Mouse (Mus musculus): ENCODE measurements around the gene Gng13. TPM values are rescaled to one million over a fixed set of nuclear protein-coding genes. Genes with fewer than 3 reads are reported as not detected.

Gene Gng13
- polyA plus RNA-seq, 1 experiment from 2014 or later, result 4.4 TPM

GRCm38 (mm10) chr17:25715627-25716026, 1.3 kb upstream of the Gng13 start:
- DNase-seq (ENCODE audit: low spot score) (no peak), ATAC-seq (no peak)
- no peaks in the 10 kb centered on the region for H3K36me3 ChIP-seq (ENCODE audit: insufficient read depth, low read length)
- H3K9ac ChIP-seq (replicated peaks; ENCODE audit: low read depth), result no peak overlapping the region
- no peak overlapping the region for H3K4me2 ChIP-seq (replicated peaks; ENCODE audit: low read depth, low read length)
- H3K4me3 ChIP-seq (ENCODE audit: low read depth, low read length), result no peak overlapping the region
- 0 out of 2 replicates have a peak, but pooled peaks cover 3% of the 10 kb centered on the region for H3K27me3 ChIP-seq (replicated peaks; ENCODE audit: insufficient read depth, low read length)
- H3K27ac ChIP-seq (ENCODE audit: low read length), result no peak overlapping the region
- H3K4me1 ChIP-seq (ENCODE audit: insufficient read depth, low read depth, low read length), result no peaks in the 10 kb centered on the region
- 58% methylated on average over 3 of the region's 3 CpGs for WGBS
- TF ChIP-seq EP300 (IDR thresholded peaks at IDR 0.05), result no peak
- no peaks in the 10 kb centered on the region for H3K9me3 ChIP-seq (ENCODE audit: low read length)

GRCm38 (mm10) chr17:25716130-25716529, 841 bp upstream of the Gng13 start:
- no peak overlapping the region for H3K4me2 ChIP-seq (replicated peaks; ENCODE audit: low read depth, low read length)
- ATAC-seq (no peak), DNase-seq (ENCODE audit: low spot score) (no peak)
- H3K4me1 ChIP-seq (ENCODE audit: insufficient read depth, low read depth, low read length), result no peaks in the 10 kb centered on the region
- no peak overlapping the region for H3K27ac ChIP-seq (ENCODE audit: low read length)
- no peak overlapping the region for H3K4me3 ChIP-seq (ENCODE audit: low read depth, low read length)
- 2% methylated on average over 6 of the region's 6 CpGs for WGBS
- H3K9me3 ChIP-seq (ENCODE audit: low read length), result no peaks in the 10 kb centered on the region
- TF ChIP-seq EP300 (IDR thresholded peaks at IDR 0.05) (no peak), CTCF (IDR thresholded peaks at IDR 0.05) (no peak)
- H3K9ac ChIP-seq (replicated peaks; ENCODE audit: low read depth), result no peak overlapping the region
- 0 out of 2 replicates have a peak, but pooled peaks cover 3% of the 10 kb centered on the region for H3K27me3 ChIP-seq (replicated peaks; ENCODE audit: insufficient read depth, low read length)
- no peaks in the 10 kb centered on the region for H3K36me3 ChIP-seq (ENCODE audit: insufficient read depth, low read length)

- H3K9ac ChIP-seq (replicated peaks; ENCODE audit: low read depth), result no peak overlapping the region
- H3K4me1 ChIP-seq (ENCODE audit: insufficient read depth, low read depth, low read length), result no peaks in the 10 kb centered on the region
- H3K4me2 ChIP-seq (replicated peaks; ENCODE audit: low read depth, low read length), result peak overlapping the region; percentile 64
- ATAC-seq (no peak), DNase-seq (ENCODE audit: low spot score) (no peak)
- H3K27me3 ChIP-seq (replicated peaks; ENCODE audit: insufficient read depth, low read length), result 0 out of 2 replicates have a peak, but pooled peaks cover 3% of the 10 kb centered on the region
- H3K4me3 ChIP-seq (ENCODE audit: low read depth, low read length), result peak overlapping the region; percentile 31; the same call in 1 of the 2 replicates
- 8% methylated on average over 6 of the region's 6 CpGs for WGBS
- H3K27ac ChIP-seq (ENCODE audit: low read length), result no peak overlapping the region
- TF ChIP-seq EP300 (IDR thresholded peaks at IDR 0.05) (no peak), CTCF (IDR thresholded peaks at IDR 0.05) (no peak)
- H3K36me3 ChIP-seq (ENCODE audit: insufficient read depth, low read length), result no peaks in the 10 kb centered on the region
- no peaks in the 10 kb centered on the region for H3K9me3 ChIP-seq (ENCODE audit: low read length)
Measured at GRCm38 (mm10) chr17:25717691-25718090, 720 bp downstream of the Gng13 start.

DNA sequence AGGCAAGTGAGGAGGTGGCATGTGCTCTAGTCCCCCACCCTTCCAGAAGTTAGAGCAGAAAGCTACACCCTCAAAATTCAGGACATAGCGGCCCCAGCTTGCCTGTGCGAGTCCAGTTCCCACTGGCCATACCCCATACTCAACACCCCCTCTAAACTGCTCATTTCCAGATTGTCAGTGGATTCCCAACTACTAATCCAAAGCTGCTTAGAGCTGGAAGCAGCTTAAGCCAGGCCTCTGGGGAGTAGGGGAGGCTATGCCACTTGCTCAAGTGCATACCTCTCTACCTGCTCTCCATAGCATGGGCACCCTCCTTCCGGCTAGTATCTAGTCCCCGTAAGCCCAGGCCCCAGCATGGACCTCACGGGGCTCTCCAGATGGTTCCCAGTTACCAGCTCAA, 4.5 kb downstream of the Gng13 start:
- H3K27me3 ChIP-seq (replicated peaks; ENCODE audit: insufficient read depth, low read length), result 0 out of 2 replicates have a peak, but pooled peaks cover 3% of the 10 kb centered on the region
- H3K4me2 ChIP-seq (replicated peaks; ENCODE audit: low read depth, low read length), result no peak overlapping the region
- DNase-seq (ENCODE audit: low spot score) (no peak), ATAC-seq (no peak)
- H3K9ac ChIP-seq (replicated peaks; ENCODE audit: low read depth), result no peak overlapping the region
- 94% methylated on average over 5 of the region's 5 CpGs for WGBS
- peaks cover under 1% of the 10 kb centered on the region; the same call in 1 of the 2 replicates for H3K4me1 ChIP-seq (ENCODE audit: insufficient read depth, low read depth, low read length)
- no peaks in the 10 kb centered on the region for H3K9me3 ChIP-seq (ENCODE audit: low read length)
- no peaks in the 10 kb centered on the region for H3K36me3 ChIP-seq (ENCODE audit: insufficient read depth, low read length)
- H3K27ac ChIP-seq (ENCODE audit: low read length), result no peak overlapping the region
- TF ChIP-seq CTCF (IDR thresholded peaks at IDR 0.05), result no peak
- TF ChIP-seq EP300 (IDR thresholded peaks at IDR 0.05), result no peak
- no peak overlapping the region for H3K4me3 ChIP-seq (ENCODE audit: low read depth, low read length)

- 95% methylated on average over 19 of the region's 19 CpGs for WGBS
Measured at GRCm38 (mm10) chr17:25723470-25723869, 6.5 kb downstream of the Gng13 start.

DNA sequence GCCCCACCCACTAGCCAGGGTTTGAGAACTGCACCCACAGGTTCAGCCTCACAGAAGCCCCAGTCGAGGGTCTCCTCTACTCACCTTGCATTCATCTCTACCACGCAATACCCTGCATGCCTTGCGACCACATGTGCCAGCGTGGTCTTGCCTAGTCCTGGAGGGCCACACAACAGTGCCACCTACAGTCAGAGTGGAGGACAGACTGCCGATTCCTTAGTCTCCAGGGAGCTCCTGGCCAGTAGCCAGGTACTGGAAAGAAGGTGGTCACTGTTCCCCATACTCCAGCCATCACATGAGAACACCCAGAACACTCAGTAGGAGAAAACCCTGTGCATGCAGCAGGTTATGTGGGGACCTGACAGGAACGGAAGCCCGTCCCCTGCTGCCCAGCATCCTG, 6.9 kb downstream of the Gng13 start:
- Histone ChIP-seq H3K27ac (ENCODE audit: low read length) (no peak overlapping the region), H3K4me1 (ENCODE audit: insufficient read depth, low read depth, low read length) (peaks cover 14% of the 10 kb centered on the region; the same call in 1 of the 2 replicates), H3K36me3 (ENCODE audit: insufficient read depth, low read length) (no peaks in the 10 kb centered on the region), H3K27me3 (replicated peaks; ENCODE audit: insufficient read depth, low read length) (no peaks in the 10 kb centered on the region), H3K9ac (replicated peaks; ENCODE audit: low read depth) (no peak overlapping the region), H3K4me2 (replicated peaks; ENCODE audit: low read depth, low read length) (no peak overlapping the region), H3K4me3 (ENCODE audit: low read depth, low read length) (no peak overlapping the region), H3K9me3 (ENCODE audit: low read length) (no peaks in the 10 kb centered on the region)
- 73% methylated on average over 7 of the region's 7 CpGs for WGBS
- no peak for ATAC-seq
- TF ChIP-seq EP300 (IDR thresholded peaks at IDR 0.05) (no peak), CTCF (IDR thresholded peaks at IDR 0.05) (peak; percentile 18)
- DNase-seq (ENCODE audit: low spot score), result no peak

More at GRCm38 (mm10) chr17:25723470-25723869, 6.5 kb downstream of the Gng13 start:
- H3K27ac ChIP-seq (ENCODE audit: low read length), result no peak overlapping the region
- DNase-seq (ENCODE audit: low spot score) (no peak), ATAC-seq (no peak)
- H3K9me3 ChIP-seq (ENCODE audit: low read length), result no peaks in the 10 kb centered on the region
- no peak for TF ChIP-seq EP300 (IDR thresholded peaks at IDR 0.05)
- TF ChIP-seq CTCF (IDR thresholded peaks at IDR 0.05), result no peak
- no peak overlapping the region for H3K4me2 ChIP-seq (replicated peaks; ENCODE audit: low read depth, low read length)
- no peaks in the 10 kb centered on the region for H3K36me3 ChIP-seq (ENCODE audit: insufficient read depth, low read length)
- no peak overlapping the region for H3K9ac ChIP-seq (replicated peaks; ENCODE audit: low read depth)
- H3K27me3 ChIP-seq (replicated peaks; ENCODE audit: insufficient read depth, low read length), result no peaks in the 10 kb centered on the region
- H3K4me1 ChIP-seq (ENCODE audit: insufficient read depth, low read depth, low read length), result peaks cover 14% of the 10 kb centered on the region; the same call in 1 of the 2 replicates
- no peak overlapping the region for H3K4me3 ChIP-seq (ENCODE audit: low read depth, low read length)

GRCm38 (mm10) chr17:25725264-25725663, 8.3 kb downstream of the Gng13 start:
- Histone ChIP-seq H3K27me3 (replicated peaks; ENCODE audit: insufficient read depth, low read length) (no peaks in the 10 kb centered on the region), H3K4me3 (ENCODE audit: low read depth, low read length) (no peak overlapping the region), H3K9ac (replicated peaks; ENCODE audit: low read depth) (no peak overlapping the region), H3K36me3 (ENCODE audit: insufficient read depth, low read length) (no peaks in the 10 kb centered on the region), H3K27ac (ENCODE audit: low read length) (no peak overlapping the region), H3K4me1 (ENCODE audit: insufficient read depth, low read depth, low read length) (peaks cover 14% of the 10 kb centered on the region; the same call in 1 of the 2 replicates), H3K4me2 (replicated peaks; ENCODE audit: low read depth, low read length) (no peak overlapping the region), H3K9me3 (ENCODE audit: low read length) (no peaks in the 10 kb centered on the region)
- TF ChIP-seq CTCF (IDR thresholded peaks at IDR 0.05), result no peak
- no peak for TF ChIP-seq EP300 (IDR thresholded peaks at IDR 0.05)
- ATAC-seq (no peak), DNase-seq (ENCODE audit: low spot score) (no peak)
- 90% methylated on average over 6 of the region's 6 CpGs for WGBS

Data from lung, postnatal 0 days (tissue).